Mouse (Mus musculus): ENCODE data around the gene Snapin.

DNA sequence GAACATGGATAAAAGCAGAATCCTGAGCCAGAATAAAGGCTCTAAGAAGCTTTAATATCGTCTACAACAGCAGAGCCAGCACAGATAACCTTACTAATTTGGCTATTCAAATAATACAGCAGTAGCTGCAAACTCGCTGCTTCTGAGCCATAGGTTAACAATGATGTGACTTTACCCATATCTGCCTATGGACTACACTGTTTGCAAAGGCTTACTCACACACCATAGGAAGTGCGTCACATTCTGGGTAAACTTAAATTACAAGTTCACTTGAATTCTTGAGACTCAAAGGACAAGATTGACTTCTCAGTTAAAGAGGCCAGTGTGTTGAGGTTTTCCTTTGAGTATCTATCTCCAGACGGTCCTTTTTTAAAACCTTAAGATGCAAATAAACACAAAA lies 12.6 kb upstream of the Snapin start:
- TF ChIP-seq CTCF (IDR thresholded peaks at IDR 0.05; ENCODE audit: low read depth) = no peak
- no peak for TF ChIP-seq EP300 (IDR thresholded peaks at IDR 0.05; ENCODE audit: low read depth)

Data from heart, postnatal 0 days (tissue).